Mouse (Mus musculus): ENCODE results near the gene Rhox12. TPM values are rescaled to one million over a fixed set of nuclear protein-coding genes. Genes with fewer than 3 reads are reported as not detected.

Gene Rhox12
- polyA plus RNA-seq (2014; fragmentation: Nextera tagmentation; extraction: Ambion mirVana) = not detected in 2 replicates

GRCm38 (mm10) chrX:38110807-38111206 lies at the start of gene Rhox12:
Gene Rhox12 (minus strand): TSS chrX:38110907.
- Histone ChIP-seq H3K36me3 (ENCODE audit: control insufficient read depth, insufficient read depth, low read length) (no peaks in the 10 kb centered on the region), H3K4me2 (replicated peaks; ENCODE audit: low read depth, low read length) (no peak within 1 kb of the TSS), H3K9ac (ENCODE audit: low read depth, low read length) (no peak within 1 kb of the TSS), H3K9me3 (ENCODE audit: control insufficient read depth, low read length) (no peaks in the 10 kb centered on the region), H3K27me3 (ENCODE audit: control insufficient read depth, insufficient read depth, low read length) (no peaks in the 10 kb centered on the region), H3K4me3 (ENCODE audit: low read depth, low read length) (no peak within 1 kb of the TSS), H3K27ac (ENCODE audit: low read depth, low read length) (no peak within 1 kb of the TSS), H3K4me1 (replicated peaks; ENCODE audit: control insufficient read depth, insufficient read depth, low read length) (no peaks in the 10 kb centered on the region)
- WGBS = 80% methylated on average over 4 of the region's 4 CpGs
- no peak for ATAC-seq (ENCODE audit: low FRiP score)
- DNase-seq (ENCODE audit: low spot score) = no peak

- H3K27ac ChIP-seq (ENCODE audit: low read depth, low read length) = no peak overlapping the region
- H3K4me2 ChIP-seq (replicated peaks; ENCODE audit: low read depth, low read length) = no peak overlapping the region
- ATAC-seq (ENCODE audit: low FRiP score) (no peak), DNase-seq (ENCODE audit: low spot score) (no peak)
- H3K36me3 ChIP-seq (ENCODE audit: control insufficient read depth, insufficient read depth, low read length) = no peaks in the 10 kb centered on the region
- no peaks in the 10 kb centered on the region for H3K9me3 ChIP-seq (ENCODE audit: control insufficient read depth, low read length)
- H3K4me1 ChIP-seq (replicated peaks; ENCODE audit: control insufficient read depth, insufficient read depth, low read length) = no peaks in the 10 kb centered on the region
- WGBS = 76% methylated on average over 1 of the region's 1 CpGs
- no peak overlapping the region for H3K4me3 ChIP-seq (ENCODE audit: low read depth, low read length)
- H3K9ac ChIP-seq (ENCODE audit: low read depth, low read length) = no peak overlapping the region
- no peaks in the 10 kb centered on the region for H3K27me3 ChIP-seq (ENCODE audit: control insufficient read depth, insufficient read depth, low read length)
Observed at GRCm38 (mm10) chrX:38159097-38159496, 48.4 kb upstream of the Rhox12 start.

- Histone ChIP-seq H3K36me3 (ENCODE audit: control insufficient read depth, insufficient read depth, low read length) (no peaks in the 10 kb centered on the region), H3K27ac (ENCODE audit: low read depth, low read length) (no peak overlapping the region), H3K4me3 (ENCODE audit: low read depth, low read length) (no peak overlapping the region), H3K9ac (ENCODE audit: low read depth, low read length) (no peak overlapping the region), H3K4me2 (replicated peaks; ENCODE audit: low read depth, low read length) (no peak overlapping the region), H3K27me3 (ENCODE audit: control insufficient read depth, insufficient read depth, low read length) (no peaks in the 10 kb centered on the region), H3K4me1 (replicated peaks; ENCODE audit: control insufficient read depth, insufficient read depth, low read length) (no peaks in the 10 kb centered on the region), H3K9me3 (ENCODE audit: control insufficient read depth, low read length) (no peaks in the 10 kb centered on the region; the same call in 1 of the 2 replicates)
- ATAC-seq (ENCODE audit: low FRiP score) = no peak
- 86% methylated on average over 15 of the region's 34 CpGs for WGBS
- no peak for DNase-seq (ENCODE audit: low spot score)
Observed at GRCm38 (mm10) chrX:38121478-38121877, 10.8 kb upstream of the Rhox12 start.

GRCm38 (mm10) chrX:38120982-38121381 lies 10.3 kb upstream of the Rhox12 start, which contains the start of gene Rhox13:
Gene Rhox13 (plus strand): TSS chrX:38121219.
- DNase-seq (ENCODE audit: low spot score) (no peak), ATAC-seq (ENCODE audit: low FRiP score) (no peak)
- Histone ChIP-seq H3K4me2 (replicated peaks; ENCODE audit: low read depth, low read length) (no peak within 1 kb of the TSS), H3K4me3 (ENCODE audit: low read depth, low read length) (no peak within 1 kb of the TSS), H3K9ac (ENCODE audit: low read depth, low read length) (no peak within 1 kb of the TSS), H3K4me1 (replicated peaks; ENCODE audit: control insufficient read depth, insufficient read depth, low read length) (no peaks in the 10 kb centered on the region), H3K27ac (ENCODE audit: low read depth, low read length) (no peak within 1 kb of the TSS), H3K27me3 (ENCODE audit: control insufficient read depth, insufficient read depth, low read length) (no peaks in the 10 kb centered on the region), H3K9me3 (ENCODE audit: control insufficient read depth, low read length) (no peaks in the 10 kb centered on the region; the same call in 1 of the 2 replicates), H3K36me3 (ENCODE audit: control insufficient read depth, insufficient read depth, low read length) (no peaks in the 10 kb centered on the region)
- WGBS = 93% methylated on average over 20 of the region's 20 CpGs

DNA sequence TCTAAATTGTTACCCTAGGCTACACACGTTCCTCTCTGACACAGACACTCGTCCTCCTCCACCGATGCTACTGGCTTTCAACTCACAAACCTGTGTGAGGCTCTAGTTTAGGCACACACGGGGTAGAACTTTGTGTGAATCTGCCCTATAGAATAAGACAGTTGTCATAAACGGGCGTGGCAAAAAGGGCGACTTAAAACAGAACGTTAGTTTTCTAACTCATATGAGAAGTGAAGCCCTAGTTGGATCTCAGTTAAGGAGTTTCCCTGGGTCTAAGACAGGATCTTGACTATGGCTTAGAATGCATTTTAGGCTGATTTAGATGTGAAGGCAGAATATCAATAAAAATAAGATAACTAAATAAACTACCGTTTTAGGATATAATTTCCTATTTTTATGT lies 25.7 kb downstream of the Rhox12 start, which contains the start of gene Rhox11:
Gene Rhox11, minus strand, starts transcription at position 101 of the 400 bp plus-strand sequence.
- Histone ChIP-seq H3K4me1 (replicated peaks; ENCODE audit: control insufficient read depth, insufficient read depth, low read length) (no peaks in the 10 kb centered on the region), H3K27ac (ENCODE audit: low read depth, low read length) (no peak within 1 kb of the TSS), H3K9ac (ENCODE audit: low read depth, low read length) (no peak within 1 kb of the TSS), H3K27me3 (ENCODE audit: control insufficient read depth, insufficient read depth, low read length) (no peaks in the 10 kb centered on the region), H3K4me2 (replicated peaks; ENCODE audit: low read depth, low read length) (no peak within 1 kb of the TSS), H3K9me3 (ENCODE audit: control insufficient read depth, low read length) (no peaks in the 10 kb centered on the region), H3K36me3 (ENCODE audit: control insufficient read depth, insufficient read depth, low read length) (no peaks in the 10 kb centered on the region), H3K4me3 (ENCODE audit: low read depth, low read length) (no peak within 1 kb of the TSS)
- DNase-seq (ENCODE audit: low spot score) (no peak), ATAC-seq (ENCODE audit: low FRiP score) (no peak)
- 89% methylated on average over 9 of the region's 9 CpGs for WGBS

DNA sequence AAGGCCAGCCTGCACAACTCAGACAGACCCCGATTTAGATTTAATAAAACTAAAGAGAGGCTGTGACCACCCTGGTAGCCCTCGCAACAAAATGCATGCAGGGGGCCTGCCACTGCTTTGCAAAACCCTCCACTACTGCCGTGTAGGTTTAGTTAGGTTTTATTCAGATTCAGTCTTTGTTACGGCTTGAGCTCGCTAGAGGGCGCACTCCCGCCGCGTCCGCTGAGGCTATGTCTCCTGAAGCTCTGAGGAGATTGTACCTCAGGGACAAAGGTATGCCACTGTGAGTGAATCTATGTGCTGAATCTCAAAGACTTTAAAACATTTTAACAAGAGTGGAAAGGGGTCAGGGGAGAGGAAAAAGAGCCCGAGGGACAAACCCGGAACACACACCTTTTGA lies 26.5 kb downstream of the Rhox12 start:
- Histone ChIP-seq H3K4me2 (replicated peaks; ENCODE audit: low read depth, low read length) (no peak overlapping the region), H3K27ac (ENCODE audit: low read depth, low read length) (no peak overlapping the region), H3K4me1 (replicated peaks; ENCODE audit: control insufficient read depth, insufficient read depth, low read length) (no peaks in the 10 kb centered on the region), H3K9ac (ENCODE audit: low read depth, low read length) (no peak overlapping the region), H3K36me3 (ENCODE audit: control insufficient read depth, insufficient read depth, low read length) (no peaks in the 10 kb centered on the region), H3K4me3 (ENCODE audit: low read depth, low read length) (no peak overlapping the region), H3K27me3 (ENCODE audit: control insufficient read depth, insufficient read depth, low read length) (no peaks in the 10 kb centered on the region), H3K9me3 (ENCODE audit: control insufficient read depth, low read length) (no peaks in the 10 kb centered on the region)
- DNase-seq (ENCODE audit: low spot score) (peak; percentile 59), ATAC-seq (ENCODE audit: low FRiP score) (no peak)
- WGBS = 26% methylated on average over 12 of the region's 12 CpGs

DNA sequence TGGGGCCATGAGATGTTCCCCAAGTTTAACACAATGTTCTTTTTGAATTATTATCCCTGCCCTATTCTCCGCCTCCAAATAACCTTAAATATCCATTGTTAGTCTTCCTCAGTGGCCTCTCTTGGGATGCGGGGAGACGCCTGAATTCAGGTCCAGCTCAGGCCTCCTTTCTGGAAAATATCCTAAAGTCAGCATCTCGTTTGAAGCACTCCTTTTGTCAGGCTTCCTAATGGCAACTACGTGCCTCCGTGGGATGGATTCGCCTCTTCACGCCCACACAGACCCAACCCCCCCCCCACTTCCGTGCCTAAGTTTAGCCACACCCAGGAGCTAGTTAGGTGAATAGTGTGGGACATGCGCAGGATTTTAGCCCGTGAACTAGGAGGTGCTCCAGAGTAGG lies 44.5 kb downstream of the Rhox12 start, which contains the start of gene Rhox10:
Gene Rhox10, plus strand, starts transcription at position 301 of the 400 bp plus-strand sequence.
- no peak for ATAC-seq (ENCODE audit: low FRiP score)
- Histone ChIP-seq H3K4me1 (replicated peaks; ENCODE audit: control insufficient read depth, insufficient read depth, low read length) (no peaks in the 10 kb centered on the region), H3K27ac (ENCODE audit: low read depth, low read length) (no peak within 1 kb of the TSS), H3K27me3 (ENCODE audit: control insufficient read depth, insufficient read depth, low read length) (no peaks in the 10 kb centered on the region), H3K9ac (ENCODE audit: low read depth, low read length) (no peak within 1 kb of the TSS), H3K4me3 (ENCODE audit: low read depth, low read length) (no peak within 1 kb of the TSS), H3K4me2 (replicated peaks; ENCODE audit: low read depth, low read length) (no peak within 1 kb of the TSS), H3K9me3 (ENCODE audit: control insufficient read depth, low read length) (no peaks in the 10 kb centered on the region), H3K36me3 (ENCODE audit: control insufficient read depth, insufficient read depth, low read length) (no peaks in the 10 kb centered on the region)
- DNase-seq (ENCODE audit: low spot score) = no peak
- WGBS = 84% methylated on average over 11 of the region's 11 CpGs

DNA sequence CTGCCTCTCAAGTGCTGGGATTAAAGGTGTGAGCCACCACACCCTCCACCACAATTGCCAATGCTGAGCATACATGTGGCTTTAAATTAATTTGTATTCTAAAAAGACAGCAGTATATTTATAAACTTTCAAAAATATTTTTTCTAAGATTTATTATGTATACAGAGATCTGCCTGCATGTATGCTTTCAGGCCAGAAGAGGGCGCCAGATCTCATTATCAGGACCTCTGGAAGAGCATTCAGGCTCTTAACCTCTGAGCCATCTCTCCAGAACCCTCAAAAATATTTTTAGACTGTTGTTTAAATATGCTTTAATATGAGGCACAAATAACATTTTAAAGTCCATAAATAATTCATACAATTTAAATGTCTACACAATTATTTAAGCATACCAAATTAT lies 49.2 kb downstream of the Rhox12 start:
- 0% methylated on average over 1 of the region's 1 CpGs for WGBS
- no peak overlapping the region for H3K27ac ChIP-seq (ENCODE audit: low read depth, low read length)
- DNase-seq (ENCODE audit: low spot score) = peak; percentile 26

More for the DNA sequence above, 49.2 kb downstream of the Rhox12 start:
- Histone ChIP-seq H3K9ac (ENCODE audit: low read depth, low read length) (no peak overlapping the region), H3K4me1 (replicated peaks; ENCODE audit: control insufficient read depth, insufficient read depth, low read length) (no peaks in the 10 kb centered on the region), H3K4me2 (replicated peaks; ENCODE audit: low read depth, low read length) (no peak overlapping the region), H3K36me3 (ENCODE audit: control insufficient read depth, insufficient read depth, low read length) (no peaks in the 10 kb centered on the region), H3K27me3 (ENCODE audit: control insufficient read depth, insufficient read depth, low read length) (no peaks in the 10 kb centered on the region), H3K4me3 (ENCODE audit: low read depth, low read length) (no peak overlapping the region), H3K9me3 (ENCODE audit: control insufficient read depth, low read length) (no peaks in the 10 kb centered on the region)
- ATAC-seq (ENCODE audit: low FRiP score) = no peak

Data from hindbrain, embryonic 11.5 days (tissue).